ENCODE assay signal across 8 mouse cellular contexts in genomic region chr11:114850452-114851268, GRCm38 (mm10). TPM values are rescaled to one million over a fixed set of nuclear protein-coding genes. Genes with fewer than 3 reads are reported as not detected.
DNase-seq lines count a peak whose midpoint lies in the region; ATAC-seq and TF ChIP-seq lines count a peak whose summit lies in the region.

Gene Gprc5c, plus strand, starts transcription at chr11:114851152.

- peak within 1 kb of the TSS; percentile 75 for H3K9ac ChIP-seq in hindbrain, embryonic 13.5 days
- H3K9ac ChIP-seq in liver, adult 2 months (ENCODE audit: low read depth, low read length): peak within 1 kb of the TSS; percentile 85

- peak within 1 kb of the TSS; percentile 61 for H3K4me3 ChIP-seq in hindbrain, embryonic 13.5 days
- peak within 1 kb of the TSS; percentile 73 for H3K4me3 ChIP-seq in liver, adult 2 months (ENCODE audit: insufficient read depth, low read depth, low read length)

- H3K79me2 ChIP-seq in liver, adult 2 months (ENCODE audit: control insufficient read depth, insufficient read depth, low read length): peaks cover 17% of the 10 kb centered on the region

- TF ChIP-seq CTCF in liver, adult 2 months (IDR thresholded peaks at IDR 0.05; ENCODE audit: low read depth, low read length): no peak

- peak within 1 kb of the TSS; percentile 73 for H3K27ac ChIP-seq in hindbrain, embryonic 13.5 days
- peak within 1 kb of the TSS; percentile 92 for H3K27ac ChIP-seq in liver, adult 2 months (replicated peaks; ENCODE audit: insufficient read depth, low read depth, low read length)

- no peaks in the 10 kb centered on the region for H3K9me3 ChIP-seq in hindbrain, embryonic 13.5 days

- TF ChIP-seq POLR2A in liver, adult 2 months (IDR thresholded peaks at IDR 0.05; ENCODE audit: extremely low read depth, insufficient read depth, low read length): 0 out of 2 replicates have a peak, but pooled peaks have one; percentile 24

- no peaks in the 10 kb centered on the region for H3K36me3 ChIP-seq in hindbrain, embryonic 13.5 days
- H3K36me3 ChIP-seq in liver, adult 2 months (ENCODE audit: control insufficient read depth, insufficient read depth, low read length): no peaks in the 10 kb centered on the region

- peak within 1 kb of the TSS; percentile 98 for H3K4me2 ChIP-seq in hindbrain, embryonic 13.5 days

- WGBS in hindbrain, embryonic 13.5 days: under 1% methylated on average over 38 of the region's 43 CpGs
- 2% methylated on average over 39 of the region's 43 CpGs for WGBS in liver, adult 2 months

- H3K27me3 ChIP-seq in hindbrain, embryonic 13.5 days: peaks cover 75% of the 10 kb centered on the region
- no peaks in the 10 kb centered on the region for H3K27me3 ChIP-seq in liver, adult 2 months (ENCODE audit: control insufficient read depth, insufficient read depth, low read length)

- H3K4me1 ChIP-seq in hindbrain, embryonic 13.5 days (replicated peaks): peaks cover 45% of the 10 kb centered on the region
- peaks cover 18% of the 10 kb centered on the region for H3K4me1 ChIP-seq in liver, adult 2 months (ENCODE audit: control insufficient read depth, insufficient read depth, low read length)

- DNase-seq in Muller cell, postnatal 12 days (ENCODE audit: inconsistent ontology term): peak; percentile 85
- peak; percentile 66 to 73 for DNase-seq in cerebellum, adult 18-20 months
- peak; percentile 67 to 78 for DNase-seq in gastrocnemius, adult 8-10 months (ENCODE audit: low spot score in 2 of 2)
- DNase-seq in liver, adult 2 months (ENCODE audit: extremely low read depth, low read depth, low spot score): peak; percentile 70
- DNase-seq in neural tube, embryonic 10.5 days (ENCODE audit: extremely low spot score, low spot score): peak; percentile 71
- no peak for DNase-seq in frontal cortex, adult 2 months (ENCODE audit: extremely low spot score in 1 of 2, low spot score in 1 of 2)

- no peak for ATAC-seq in hindbrain, embryonic 13.5 days (ENCODE audit: low FRiP score)
- ATAC-seq in erythroid progenitor cell, adult 5-6 weeks (replicated peaks; ENCODE audit: low FRiP score, poor library complexity, severe bottlenecking): no peak

RNA-seq across cellular contexts. Expression of gene Gprc5c, which starts in this region (rescaled TPM):
- 10 to 100 TPM; 31.9 to 49.5 (median 39.2) TPM for total RNA-seq in gastrocnemius, adult 8-10 months (2022)
- 9.9 and 11.9 TPM in 2 replicates for polyA plus RNA-seq in hindbrain, embryonic 13.5 days (2015; fragmentation: Nextera tagmentation; extraction: Ambion mirVana)
- 51.4 and 66.2 TPM in 2 replicates for total RNA-seq in liver, adult 2 months (2014; rRNA removed)
- polyA plus RNA-seq in liver, adult 2 months (2012; rRNA removed): 87.6 and 93.9 TPM in 2 replicates
- polyA plus RNA-seq in frontal cortex, adult 2 months (2012; rRNA removed): 3.5 and 4.7 TPM in 2 replicates
- not detected in 2 replicates for total RNA-seq in erythroid progenitor cell, adult 5-6 weeks (2015; ENCODE audit: low replicate concordance)
- total RNA-seq in erythroid progenitor cell, adult 5-6 weeks (2017; ENCODE audit: low replicate concordance): not detected in 2 replicates

Comparison
In these comparisons a context has a peak if more than half of its experiments do, and no peak if none do; other contexts are left out.
1. RNA of gene Gprc5c (total RNA-seq): 51.4 to 66.2 TPM in liver, adult 2 months and 31.9 to 49.5 TPM in gastrocnemius, adult 8-10 months; not detected in erythroid progenitor cell, adult 5-6 weeks; every median in the first group is over 10 times any median in the second.
2. DNase-seq: peak in Muller cell, postnatal 12 days (single experiment), cerebellum, adult 18-20 months (2 of 2), gastrocnemius, adult 8-10 months (2 of 2), liver, adult 2 months (single experiment) and neural tube, embryonic 10.5 days (single experiment); none in frontal cortex, adult 2 months (0 of 2).